Mouse (Mus musculus): ENCODE data around the gene Gm42957.
"Not testable (repeated sequence)": the region's sequence is repeated elsewhere in the genome, so short reads cannot be mapped to it uniquely, and the experiment has no call there.

Gene Gm42957

GRCm38 (mm10) chr3:96634928-96635879 lies at the start of gene Gm42957, which contains the start of gene Pex11b:
Gene Gm42957 (plus strand): TSS chr3:96635474.
Gene Pex11b (plus strand): TSS chr3:96635376.
- DNase-seq (ENCODE audit: extremely low read depth, insufficient read length, low spot score), result peak; percentile 93

- DNase-seq (ENCODE audit: extremely low read depth, insufficient read length, low spot score), result no peak
Observed at GRCm38 (mm10) chr3:96590657-96591056, 44.6 kb upstream of the Gm42957 start.

- DNase-seq (ENCODE audit: extremely low read depth, insufficient read length, low spot score), result no peak
Observed at GRCm38 (mm10) chr3:96593374-96593773, 41.9 kb upstream of the Gm42957 start.

- peak; percentile 94 for DNase-seq (ENCODE audit: extremely low read depth, insufficient read length, low spot score)
Observed at GRCm38 (mm10) chr3:96593790-96594560, 41.3 kb upstream of the Gm42957 start, which contains the start of gene Polr3gl. Gene Polr3gl (minus strand): TSS chr3:96594181.

- DNase-seq (ENCODE audit: extremely low read depth, insufficient read length, low spot score), result no peak
Observed at GRCm38 (mm10) chr3:96594851-96595250, 40.4 kb upstream of the Gm42957 start.

GRCm38 (mm10) chr3:96595661-96596060 lies 39.6 kb upstream of the Gm42957 start:
- no peak for DNase-seq (ENCODE audit: extremely low read depth, insufficient read length, low spot score)

GRCm38 (mm10) chr3:96596228-96596707 lies 39.0 kb upstream of the Gm42957 start, which contains the start of gene Ankrd34a:
Gene Ankrd34a (plus strand): TSS chr3:96596636.
- no peak for DNase-seq (ENCODE audit: extremely low read depth, insufficient read length, low spot score)

GRCm38 (mm10) chr3:96596855-96597254 lies 38.4 kb upstream of the Gm42957 start:
- no peak for DNase-seq (ENCODE audit: extremely low read depth, insufficient read length, low spot score)

GRCm38 (mm10) chr3:96597435-96597891 lies 37.8 kb upstream of the Gm42957 start:
- no peak for DNase-seq (ENCODE audit: extremely low read depth, insufficient read length, low spot score)

GRCm38 (mm10) chr3:96598156-96599068 lies 36.9 kb upstream of the Gm42957 start:
- no peak for DNase-seq (ENCODE audit: extremely low read depth, insufficient read length, low spot score)

GRCm38 (mm10) chr3:96599069-96599393 lies 36.2 kb upstream of the Gm42957 start:
- DNase-seq (ENCODE audit: extremely low read depth, insufficient read length, low spot score), result no peak

GRCm38 (mm10) chr3:96599411-96599810 lies 35.9 kb upstream of the Gm42957 start:
- DNase-seq (ENCODE audit: extremely low read depth, insufficient read length, low spot score), result no peak

- peak; percentile 98 for DNase-seq (ENCODE audit: extremely low read depth, insufficient read length, low spot score)
Observed at GRCm38 (mm10) chr3:96600639-96601250, 34.5 kb upstream of the Gm42957 start, which contains the start of gene Lix1l. Gene Lix1l (plus strand): TSS chr3:96601149.

GRCm38 (mm10) chr3:96601251-96601787 lies 34.0 kb upstream of the Gm42957 start:
- peak; percentile 82 for DNase-seq (ENCODE audit: extremely low read depth, insufficient read length, low spot score)

GRCm38 (mm10) chr3:96601941-96602703 lies 33.2 kb upstream of the Gm42957 start:
- no peak for DNase-seq (ENCODE audit: extremely low read depth, insufficient read length, low spot score)

GRCm38 (mm10) chr3:96602704-96603084 lies 32.6 kb upstream of the Gm42957 start:
- no peak for DNase-seq (ENCODE audit: extremely low read depth, insufficient read length, low spot score)

- DNase-seq (ENCODE audit: extremely low read depth, insufficient read length, low spot score), result no peak
Observed at GRCm38 (mm10) chr3:96603311-96603710, 32.0 kb upstream of the Gm42957 start.

- DNase-seq (ENCODE audit: extremely low read depth, insufficient read length, low spot score), result not testable (repeated sequence)
Observed at GRCm38 (mm10) chr3:96606007-96606406, 29.3 kb upstream of the Gm42957 start.

GRCm38 (mm10) chr3:96606618-96607017 lies 28.7 kb upstream of the Gm42957 start:
- no peak for DNase-seq (ENCODE audit: extremely low read depth, insufficient read length, low spot score)
